Mouse (Mus musculus): Measurements from ENCODE around the gene Atp6v0a2. TPM values are rescaled to one million over a fixed set of nuclear protein-coding genes. Genes with fewer than 3 reads are reported as not detected.

Atp6v0a2 gene
- polyA plus RNA-seq, 1 experiment from 2014 or later = 48.4 TPM

GRCm38 (mm10) chr5:124713741-124714140 lies 85.4 kb downstream of the Atp6v0a2 start:
- ATAC-seq (ENCODE audit: insufficient number of reproducible peaks, low FRiP score, low TSS enrichment, low read depth) = no peak
- H3K27ac ChIP-seq = no peak overlapping the region
- H3K9ac ChIP-seq = no peak overlapping the region
- no peaks in the 10 kb centered on the region for H3K4me1 ChIP-seq
- H3K9me3 ChIP-seq = no peaks in the 10 kb centered on the region
- H3K27me3 ChIP-seq = no peaks in the 10 kb centered on the region
- no peak overlapping the region for H3K4me3 ChIP-seq
- H3K36me3 ChIP-seq = peaks cover 73% of the 10 kb centered on the region
- H3K4me2 ChIP-seq = no peak overlapping the region
- 76% methylated on average over 5 of the region's 5 CpGs for WGBS

- Histone ChIP-seq H3K4me3 (no peak overlapping the region), H3K4me2 (no peak overlapping the region), H3K36me3 (peaks cover 87% of the 10 kb centered on the region), H3K9ac (no peak overlapping the region), H3K4me1 (no peaks in the 10 kb centered on the region), H3K27me3 (no peaks in the 10 kb centered on the region), H3K9me3 (no peaks in the 10 kb centered on the region), H3K27ac (no peak overlapping the region)
- 85% methylated on average over 8 of the region's 8 CpGs for WGBS
- no peak for ATAC-seq (ENCODE audit: insufficient number of reproducible peaks, low FRiP score, low TSS enrichment, low read depth)
Measured at GRCm38 (mm10) chr5:124715135-124715534, 86.8 kb downstream of the Atp6v0a2 start.

- 93% methylated on average over 11 of the region's 11 CpGs for WGBS
- H3K9me3 ChIP-seq = no peaks in the 10 kb centered on the region
- no peaks in the 10 kb centered on the region for H3K27me3 ChIP-seq
- H3K27ac ChIP-seq = no peak overlapping the region
- no peak overlapping the region for H3K4me2 ChIP-seq
- peaks cover 88% of the 10 kb centered on the region for H3K36me3 ChIP-seq
- H3K9ac ChIP-seq = no peak overlapping the region
- H3K4me1 ChIP-seq = no peaks in the 10 kb centered on the region
- no peak for ATAC-seq (ENCODE audit: insufficient number of reproducible peaks, low FRiP score, low TSS enrichment, low read depth)
- no peak overlapping the region for H3K4me3 ChIP-seq
Measured at GRCm38 (mm10) chr5:124717969-124718368, 89.6 kb downstream of the Atp6v0a2 start.

- H3K9me3 ChIP-seq = no peaks in the 10 kb centered on the region
- no peaks in the 10 kb centered on the region for H3K4me1 ChIP-seq
- H3K9ac ChIP-seq = no peak overlapping the region
- no peak overlapping the region for H3K27ac ChIP-seq
- H3K4me3 ChIP-seq = no peak overlapping the region
- H3K4me2 ChIP-seq = no peak overlapping the region
- peaks cover 88% of the 10 kb centered on the region for H3K36me3 ChIP-seq
- 86% methylated on average over 7 of the region's 7 CpGs for WGBS
- no peaks in the 10 kb centered on the region for H3K27me3 ChIP-seq
- ATAC-seq (ENCODE audit: insufficient number of reproducible peaks, low FRiP score, low TSS enrichment, low read depth) = no peak
Measured at GRCm38 (mm10) chr5:124718396-124718795, 90.0 kb downstream of the Atp6v0a2 start.

GRCm38 (mm10) chr5:124723125-124723524 lies 94.7 kb downstream of the Atp6v0a2 start:
- no peak overlapping the region for H3K4me3 ChIP-seq
- H3K4me2 ChIP-seq = no peak overlapping the region
- no peak overlapping the region for H3K9ac ChIP-seq
- 0 out of 2 replicates have a peak, but pooled peaks cover 5% of the 10 kb centered on the region for H3K27me3 ChIP-seq
- peaks cover 59% of the 10 kb centered on the region for H3K36me3 ChIP-seq
- WGBS = 91% methylated on average over 6 of the region's 6 CpGs
- no peak overlapping the region for H3K27ac ChIP-seq
- H3K9me3 ChIP-seq = no peaks in the 10 kb centered on the region
- peaks cover 4% of the 10 kb centered on the region for H3K4me1 ChIP-seq
- no peak for ATAC-seq (ENCODE audit: insufficient number of reproducible peaks, low FRiP score, low TSS enrichment, low read depth)

- ATAC-seq (ENCODE audit: insufficient number of reproducible peaks, low FRiP score, low TSS enrichment, low read depth) = no peak
- 11% methylated on average over 29 of the region's 29 CpGs for WGBS
- Histone ChIP-seq H3K4me3 (no peak within 1 kb of the TSS), H3K27me3 (0 out of 2 replicates have a peak, but pooled peaks cover 5% of the 10 kb centered on the region), H3K36me3 (peaks cover 40% of the 10 kb centered on the region), H3K9ac (no peak within 1 kb of the TSS), H3K27ac (no peak within 1 kb of the TSS), H3K4me2 (no peak within 1 kb of the TSS), H3K4me1 (peaks cover 9% of the 10 kb centered on the region), H3K9me3 (no peaks in the 10 kb centered on the region)
Measured at GRCm38 (mm10) chr5:124724997-124725396, 96.6 kb downstream of the Atp6v0a2 start, which contains the start of gene Dnah10. Dnah10 (plus strand) TSS chr5:124725085.

- peak overlapping the region; percentile 27 for H3K4me3 ChIP-seq
- 12% methylated on average over 21 of the region's 21 CpGs for WGBS
- no peak overlapping the region for H3K27ac ChIP-seq
- H3K9ac ChIP-seq = no peak overlapping the region
- H3K9me3 ChIP-seq = no peaks in the 10 kb centered on the region
- no peak for ATAC-seq (ENCODE audit: insufficient number of reproducible peaks, low FRiP score, low TSS enrichment, low read depth)
- peaks cover 9% of the 10 kb centered on the region for H3K4me1 ChIP-seq
- H3K27me3 ChIP-seq = 0 out of 2 replicates have a peak, but pooled peaks cover 5% of the 10 kb centered on the region
- H3K36me3 ChIP-seq = no peaks in the 10 kb centered on the region
- peak overlapping the region; percentile 47 for H3K4me2 ChIP-seq
Measured at GRCm38 (mm10) chr5:124729662-124730206, 101.4 kb downstream of the Atp6v0a2 start.

- Histone ChIP-seq H3K9me3 (no peaks in the 10 kb centered on the region), H3K4me3 (no peak overlapping the region), H3K27ac (no peak overlapping the region), H3K36me3 (no peaks in the 10 kb centered on the region), H3K27me3 (no peaks in the 10 kb centered on the region), H3K9ac (no peak overlapping the region), H3K4me2 (no peak overlapping the region), H3K4me1 (peaks cover 5% of the 10 kb centered on the region; the same call in 1 of the 2 replicates)
- WGBS = 84% methylated on average over 12 of the region's 12 CpGs
- no peak for ATAC-seq (ENCODE audit: insufficient number of reproducible peaks, low FRiP score, low TSS enrichment, low read depth)
Measured at GRCm38 (mm10) chr5:124733961-124734360, 105.6 kb downstream of the Atp6v0a2 start.

GRCm38 (mm10) chr5:124741898-124742599 lies 113.7 kb downstream of the Atp6v0a2 start:
- no peak overlapping the region for H3K4me2 ChIP-seq
- no peaks in the 10 kb centered on the region for H3K36me3 ChIP-seq
- no peak overlapping the region for H3K27ac ChIP-seq
- H3K4me3 ChIP-seq = no peak overlapping the region
- no peaks in the 10 kb centered on the region for H3K9me3 ChIP-seq
- no peaks in the 10 kb centered on the region for H3K27me3 ChIP-seq
- H3K9ac ChIP-seq = no peak overlapping the region
- ATAC-seq (ENCODE audit: insufficient number of reproducible peaks, low FRiP score, low TSS enrichment, low read depth) = no peak
- WGBS = 95% methylated on average over 21 of the region's 21 CpGs
- H3K4me1 ChIP-seq = no peaks in the 10 kb centered on the region

- WGBS = 96% methylated on average over 3 of the region's 3 CpGs
- no peak overlapping the region for H3K9ac ChIP-seq
- no peak overlapping the region for H3K4me2 ChIP-seq
Measured at GRCm38 (mm10) chr5:124743841-124744240, 115.5 kb downstream of the Atp6v0a2 start.

GRCm38 (mm10) chr5:124746220-124746619 lies 117.8 kb downstream of the Atp6v0a2 start:
- Histone ChIP-seq H3K4me1 (no peaks in the 10 kb centered on the region), H3K27me3 (no peaks in the 10 kb centered on the region), H3K9me3 (no peaks in the 10 kb centered on the region), H3K36me3 (no peaks in the 10 kb centered on the region), H3K27ac (no peak overlapping the region), H3K4me2 (no peak overlapping the region), H3K9ac (no peak overlapping the region), H3K4me3 (no peak overlapping the region)
- no peak for ATAC-seq (ENCODE audit: insufficient number of reproducible peaks, low FRiP score, low TSS enrichment, low read depth)
- 92% methylated on average over 15 of the region's 15 CpGs for WGBS

More at GRCm38 (mm10) chr5:124743841-124744240, 115.5 kb downstream of the Atp6v0a2 start:
- ATAC-seq (ENCODE audit: insufficient number of reproducible peaks, low FRiP score, low TSS enrichment, low read depth) = no peak
- Histone ChIP-seq H3K27me3 (no peaks in the 10 kb centered on the region), H3K27ac (no peak overlapping the region), H3K36me3 (no peaks in the 10 kb centered on the region), H3K4me3 (no peak overlapping the region), H3K4me1 (no peaks in the 10 kb centered on the region), H3K9me3 (no peaks in the 10 kb centered on the region)

- Histone ChIP-seq H3K36me3 (no peaks in the 10 kb centered on the region), H3K27ac (no peak overlapping the region), H3K4me3 (no peak overlapping the region), H3K9ac (no peak overlapping the region), H3K27me3 (no peaks in the 10 kb centered on the region), H3K4me2 (no peak overlapping the region), H3K4me1 (no peaks in the 10 kb centered on the region), H3K9me3 (no peaks in the 10 kb centered on the region)
- no peak for ATAC-seq (ENCODE audit: insufficient number of reproducible peaks, low FRiP score, low TSS enrichment, low read depth)
- WGBS = 86% methylated on average over 18 of the region's 18 CpGs
Measured at GRCm38 (mm10) chr5:124748296-124748695, 119.9 kb downstream of the Atp6v0a2 start.

All from limb, embryonic 15.5 days (tissue).